Mouse (Mus musculus): ENCODE measurements around the gene Il31ra. TPM values are rescaled to one million over a fixed set of nuclear protein-coding genes. Genes with fewer than 3 reads are reported as not detected.

Il31ra gene
- polyA plus RNA-seq, 1 experiment from 2014 or later, result 0.44 TPM

- no peak overlapping the region for H3K4me2 ChIP-seq (ENCODE audit: low read depth, low read length)
- no peaks in the 10 kb centered on the region for H3K27me3 ChIP-seq (ENCODE audit: control insufficient read depth, insufficient read depth, low read length)
- WGBS, result 88% methylated on average over 13 of the region's 13 CpGs
- no peak overlapping the region for H3K4me3 ChIP-seq (ENCODE audit: low read depth, low read length)
- ATAC-seq (ENCODE audit: low read depth), result no peak
- no peak overlapping the region for H3K27ac ChIP-seq (ENCODE audit: low read depth, low read length)
- no peak overlapping the region for H3K9ac ChIP-seq (replicated peaks; ENCODE audit: low read depth, low read length)
- H3K4me1 ChIP-seq (ENCODE audit: control insufficient read depth, insufficient read depth, low read length), result no peaks in the 10 kb centered on the region
- peaks cover 24% of the 10 kb centered on the region for H3K36me3 ChIP-seq (ENCODE audit: control insufficient read depth, insufficient read depth, low read length)
- no peaks in the 10 kb centered on the region for H3K9me3 ChIP-seq (ENCODE audit: control insufficient read depth, low read length)
These were observed 86.5 kb downstream of the Il31ra start for GRCm38 (mm10) chr13:112507691-112508090.

- Histone ChIP-seq H3K4me2 (ENCODE audit: low read depth, low read length) (no peak overlapping the region), H3K4me1 (ENCODE audit: control insufficient read depth, insufficient read depth, low read length) (no peaks in the 10 kb centered on the region), H3K36me3 (ENCODE audit: control insufficient read depth, insufficient read depth, low read length) (peaks cover 26% of the 10 kb centered on the region), H3K9ac (replicated peaks; ENCODE audit: low read depth, low read length) (no peak overlapping the region), H3K27ac (ENCODE audit: low read depth, low read length) (no peak overlapping the region), H3K9me3 (ENCODE audit: control insufficient read depth, low read length) (no peaks in the 10 kb centered on the region), H3K4me3 (ENCODE audit: low read depth, low read length) (no peak overlapping the region), H3K27me3 (ENCODE audit: control insufficient read depth, insufficient read depth, low read length) (no peaks in the 10 kb centered on the region)
- no peak for ATAC-seq (ENCODE audit: low read depth)
- WGBS, result 82% methylated on average over 13 of the region's 13 CpGs
These were observed 87.4 kb downstream of the Il31ra start for GRCm38 (mm10) chr13:112506766-112507165.

- Histone ChIP-seq H3K4me1 (ENCODE audit: control insufficient read depth, insufficient read depth, low read length) (no peaks in the 10 kb centered on the region), H3K9me3 (ENCODE audit: control insufficient read depth, low read length) (no peaks in the 10 kb centered on the region), H3K4me2 (ENCODE audit: low read depth, low read length) (no peak overlapping the region), H3K27ac (ENCODE audit: low read depth, low read length) (no peak overlapping the region), H3K36me3 (ENCODE audit: control insufficient read depth, insufficient read depth, low read length) (peaks cover 39% of the 10 kb centered on the region), H3K9ac (replicated peaks; ENCODE audit: low read depth, low read length) (no peak overlapping the region), H3K4me3 (ENCODE audit: low read depth, low read length) (no peak overlapping the region), H3K27me3 (ENCODE audit: control insufficient read depth, insufficient read depth, low read length) (no peaks in the 10 kb centered on the region)
- ATAC-seq (ENCODE audit: low read depth), result no peak
- 94% methylated on average over 6 of the region's 6 CpGs for WGBS
These were observed 88.7 kb downstream of the Il31ra start for GRCm38 (mm10) chr13:112505436-112505835.

GRCm38 (mm10) chr13:112503846-112504245, 90.3 kb downstream of the Il31ra start:
- 96% methylated on average over 13 of the region's 13 CpGs for WGBS
- H3K9ac ChIP-seq (replicated peaks; ENCODE audit: low read depth, low read length), result no peak overlapping the region
- no peak overlapping the region for H3K4me2 ChIP-seq (ENCODE audit: low read depth, low read length)
- H3K4me3 ChIP-seq (ENCODE audit: low read depth, low read length), result no peak overlapping the region
- H3K27me3 ChIP-seq (ENCODE audit: control insufficient read depth, insufficient read depth, low read length), result no peaks in the 10 kb centered on the region
- peaks cover 51% of the 10 kb centered on the region for H3K36me3 ChIP-seq (ENCODE audit: control insufficient read depth, insufficient read depth, low read length)
- no peak for ATAC-seq (ENCODE audit: low read depth)
- H3K9me3 ChIP-seq (ENCODE audit: control insufficient read depth, low read length), result no peaks in the 10 kb centered on the region
- no peak overlapping the region for H3K27ac ChIP-seq (ENCODE audit: low read depth, low read length)
- H3K4me1 ChIP-seq (ENCODE audit: control insufficient read depth, insufficient read depth, low read length), result no peaks in the 10 kb centered on the region

GRCm38 (mm10) chr13:112500466-112500865, 93.7 kb downstream of the Il31ra start:
- H3K4me3 ChIP-seq (ENCODE audit: low read depth, low read length), result no peak overlapping the region
- no peaks in the 10 kb centered on the region for H3K4me1 ChIP-seq (ENCODE audit: control insufficient read depth, insufficient read depth, low read length)
- no peak overlapping the region for H3K27ac ChIP-seq (ENCODE audit: low read depth, low read length)
- no peak overlapping the region for H3K4me2 ChIP-seq (ENCODE audit: low read depth, low read length)
- H3K9me3 ChIP-seq (ENCODE audit: control insufficient read depth, low read length), result no peaks in the 10 kb centered on the region
- peaks cover 55% of the 10 kb centered on the region for H3K36me3 ChIP-seq (ENCODE audit: control insufficient read depth, insufficient read depth, low read length)
- ATAC-seq (ENCODE audit: low read depth), result no peak
- no peak overlapping the region for H3K9ac ChIP-seq (replicated peaks; ENCODE audit: low read depth, low read length)
- no peaks in the 10 kb centered on the region for H3K27me3 ChIP-seq (ENCODE audit: control insufficient read depth, insufficient read depth, low read length)
- WGBS, result 97% methylated on average over 9 of the region's 9 CpGs

- Histone ChIP-seq H3K9ac (replicated peaks; ENCODE audit: low read depth, low read length) (no peak overlapping the region), H3K36me3 (ENCODE audit: control insufficient read depth, insufficient read depth, low read length) (peaks cover 51% of the 10 kb centered on the region), H3K27me3 (ENCODE audit: control insufficient read depth, insufficient read depth, low read length) (no peaks in the 10 kb centered on the region), H3K4me3 (ENCODE audit: low read depth, low read length) (no peak overlapping the region), H3K27ac (ENCODE audit: low read depth, low read length) (no peak overlapping the region), H3K4me2 (ENCODE audit: low read depth, low read length) (no peak overlapping the region), H3K9me3 (ENCODE audit: control insufficient read depth, low read length) (no peaks in the 10 kb centered on the region), H3K4me1 (ENCODE audit: control insufficient read depth, insufficient read depth, low read length) (no peaks in the 10 kb centered on the region)
- ATAC-seq (ENCODE audit: low read depth), result no peak
- 94% methylated on average over 4 of the region's 4 CpGs for WGBS
These were observed 94.1 kb downstream of the Il31ra start for GRCm38 (mm10) chr13:112500027-112500426.

- no peak overlapping the region for H3K9ac ChIP-seq (replicated peaks; ENCODE audit: low read depth, low read length)
- H3K4me2 ChIP-seq (ENCODE audit: low read depth, low read length), result no peak overlapping the region
- H3K27ac ChIP-seq (ENCODE audit: low read depth, low read length), result no peak overlapping the region
- 97% methylated on average over 12 of the region's 12 CpGs for WGBS
- no peaks in the 10 kb centered on the region for H3K9me3 ChIP-seq (ENCODE audit: control insufficient read depth, low read length)
- no peak overlapping the region for H3K4me3 ChIP-seq (ENCODE audit: low read depth, low read length)
- H3K36me3 ChIP-seq (ENCODE audit: control insufficient read depth, insufficient read depth, low read length), result peaks cover 30% of the 10 kb centered on the region; the same call in 1 of the 2 replicates
- no peaks in the 10 kb centered on the region for H3K27me3 ChIP-seq (ENCODE audit: control insufficient read depth, insufficient read depth, low read length)
- ATAC-seq (ENCODE audit: low read depth), result no peak
- no peaks in the 10 kb centered on the region for H3K4me1 ChIP-seq (ENCODE audit: control insufficient read depth, insufficient read depth, low read length)
These were observed 99.6 kb downstream of the Il31ra start for GRCm38 (mm10) chr13:112494590-112494989.

GRCm38 (mm10) chr13:112492285-112492678, 101.9 kb downstream of the Il31ra start:
- ATAC-seq (ENCODE audit: low read depth), result no peak
- Histone ChIP-seq H3K4me3 (ENCODE audit: low read depth, low read length) (no peak overlapping the region), H3K4me1 (ENCODE audit: control insufficient read depth, insufficient read depth, low read length) (no peaks in the 10 kb centered on the region), H3K36me3 (ENCODE audit: control insufficient read depth, insufficient read depth, low read length) (peaks cover 21% of the 10 kb centered on the region; the same call in 1 of the 2 replicates), H3K27me3 (ENCODE audit: control insufficient read depth, insufficient read depth, low read length) (no peaks in the 10 kb centered on the region), H3K9me3 (ENCODE audit: control insufficient read depth, low read length) (no peaks in the 10 kb centered on the region), H3K27ac (ENCODE audit: low read depth, low read length) (no peak overlapping the region), H3K9ac (replicated peaks; ENCODE audit: low read depth, low read length) (no peak overlapping the region), H3K4me2 (ENCODE audit: low read depth, low read length) (no peak overlapping the region)
- WGBS, result 92% methylated on average over 1 of the region's 1 CpGs

- Histone ChIP-seq H3K27ac (ENCODE audit: low read depth, low read length) (no peak overlapping the region), H3K9ac (replicated peaks; ENCODE audit: low read depth, low read length) (no peak overlapping the region), H3K4me2 (ENCODE audit: low read depth, low read length) (no peak overlapping the region), H3K9me3 (ENCODE audit: control insufficient read depth, low read length) (no peaks in the 10 kb centered on the region), H3K4me3 (ENCODE audit: low read depth, low read length) (no peak overlapping the region), H3K36me3 (ENCODE audit: control insufficient read depth, insufficient read depth, low read length) (peaks cover 20% of the 10 kb centered on the region; the same call in 1 of the 2 replicates), H3K4me1 (ENCODE audit: control insufficient read depth, insufficient read depth, low read length) (no peaks in the 10 kb centered on the region), H3K27me3 (ENCODE audit: control insufficient read depth, insufficient read depth, low read length) (no peaks in the 10 kb centered on the region)
- no peak for ATAC-seq (ENCODE audit: low read depth)
- 75% methylated on average over 14 of the region's 14 CpGs for WGBS
These were observed 102.4 kb downstream of the Il31ra start for GRCm38 (mm10) chr13:112491636-112492284.
